Mouse (Mus musculus) CH12F3 (cell line): Measurements from ENCODE around the gene Rho.

Source experiments
- in situ Hi-C: fragments of 300-500 bp; cut with MboI; formaldehyde crosslinking; loops from 2 replicates; pipeline ENCODE4 v1.14.3; 2020; ENCODE audit warnings: low sequenced_read_pairs

The Rho gene

GRCm38 (mm10) chr6:115955169-115955568, 23.6 kb downstream of the Rho start:
- in situ Hi-C loops, result no loop called here

GRCm38 (mm10) chr6:115955664-115956063, 24.1 kb downstream of the Rho start:
- in situ Hi-C loops, result no loop called here

GRCm38 (mm10) chr6:115956418-115956921, 24.9 kb downstream of the Rho start:
- in situ Hi-C loops, result no loop called here

GRCm38 (mm10) chr6:115956922-115957601, 25.5 kb downstream of the Rho start:
- in situ Hi-C loops, result no loop called here

GRCm38 (mm10) chr6:115957681-115958080, 26.1 kb downstream of the Rho start:
- in situ Hi-C loops, result no loop called here

- in situ Hi-C loops, result no loop called here
These were observed 26.9 kb downstream of the Rho start for GRCm38 (mm10) chr6:115958445-115958844.

GRCm38 (mm10) chr6:115959151-115959691, 27.7 kb downstream of the Rho start:
- in situ Hi-C loops, result no loop called here

GRCm38 (mm10) chr6:115960322-115960721, 28.8 kb downstream of the Rho start:
- in situ Hi-C loops, result no loop called here

- in situ Hi-C loops, result no loop called here
These were observed 30.2 kb downstream of the Rho start for GRCm38 (mm10) chr6:115961743-115962142.

GRCm38 (mm10) chr6:115962439-115963085, 31.0 kb downstream of the Rho start:
- in situ Hi-C loops, result no loop called here

GRCm38 (mm10) chr6:115963656-115964055, 32.1 kb downstream of the Rho start:
- in situ Hi-C loops, result no loop called here

- in situ Hi-C loops, result no loop called here
These were observed 34.8 kb downstream of the Rho start for GRCm38 (mm10) chr6:115966227-115966966.

- in situ Hi-C loops, result no loop called here
These were observed 35.8 kb downstream of the Rho start for GRCm38 (mm10) chr6:115967291-115967880.

- in situ Hi-C loops, result no loop called here
These were observed 36.5 kb downstream of the Rho start for GRCm38 (mm10) chr6:115968086-115968485.

GRCm38 (mm10) chr6:115968700-115969099, 37.2 kb downstream of the Rho start:
- in situ Hi-C loops, result no loop called here

GRCm38 (mm10) chr6:115969103-115969502, 37.6 kb downstream of the Rho start:
- in situ Hi-C loops, result no loop called here

GRCm38 (mm10) chr6:115969952-115970351, 38.4 kb downstream of the Rho start:
- in situ Hi-C loops, result no loop called here

GRCm38 (mm10) chr6:115971273-115972060, 39.9 kb downstream of the Rho start:
- in situ Hi-C loops, result no loop called here

- in situ Hi-C loops, result no loop called here
These were observed 40.7 kb downstream of the Rho start for GRCm38 (mm10) chr6:115972083-115972764.
